Mouse (Mus musculus): ENCODE measurements around the gene 4930455H04Rik. TPM values are rescaled to one million over a fixed set of nuclear protein-coding genes. Genes with fewer than 3 reads are reported as not detected.

The 4930455H04Rik gene
- total RNA-seq (2015) = not detected in 2 replicates
- total RNA-seq (2017) = not detected in 2 replicates

- no peak for ATAC-seq (ENCODE audit: poor library complexity, severe bottlenecking)
Observed at GRCm38 (mm10) chr3:116967967-116968366, at the start of gene 4930455H04Rik. 4930455H04Rik (plus strand) TSS chr3:116968267.

DNA sequence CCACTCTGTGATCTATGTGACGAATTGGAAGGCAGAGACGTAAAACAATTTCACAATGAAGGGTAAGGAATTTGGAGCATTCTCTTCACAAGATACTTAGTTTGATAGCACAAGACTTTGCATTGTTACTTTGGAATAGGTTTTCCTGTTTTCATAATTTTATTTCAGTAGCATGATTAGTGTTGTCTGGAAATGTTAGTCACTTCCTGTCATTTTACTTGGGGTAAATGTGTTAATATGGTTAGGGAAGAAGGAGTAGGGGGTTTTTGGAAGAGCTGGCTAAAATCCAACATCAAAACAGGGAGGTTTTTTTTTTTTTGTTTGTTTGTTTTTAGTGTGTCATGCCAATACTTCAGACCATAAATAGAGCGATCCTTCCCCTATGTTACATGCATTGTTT, 46.5 kb upstream of the 4930455H04Rik start:
- ATAC-seq (ENCODE audit: poor library complexity, severe bottlenecking) = no peak

- ATAC-seq (ENCODE audit: poor library complexity, severe bottlenecking) = no peak
Observed at GRCm38 (mm10) chr3:116923042-116923441, 45.0 kb upstream of the 4930455H04Rik start.

- ATAC-seq (ENCODE audit: poor library complexity, severe bottlenecking) = no peak
Observed at GRCm38 (mm10) chr3:116928994-116929393, 39.1 kb upstream of the 4930455H04Rik start.

DNA sequence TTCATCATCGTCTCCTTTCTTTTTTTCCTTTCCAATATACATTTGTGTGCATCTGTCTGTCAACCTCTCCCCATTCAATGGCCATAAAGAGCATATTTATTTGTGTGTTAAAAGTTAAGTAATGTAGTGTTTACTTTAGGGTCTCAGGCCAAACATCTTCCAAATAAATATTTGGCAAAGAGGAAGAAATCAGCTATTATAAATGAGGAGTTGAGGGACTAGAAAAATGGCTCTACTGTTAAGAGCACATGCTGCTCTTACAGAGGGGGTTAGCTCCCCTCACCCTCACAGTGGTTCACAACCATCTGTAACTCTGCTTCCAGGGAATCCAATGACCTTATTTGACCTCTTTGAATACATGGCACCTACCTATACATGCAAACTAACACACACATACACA, 34.9 kb upstream of the 4930455H04Rik start:
- no peak for ATAC-seq (ENCODE audit: poor library complexity, severe bottlenecking)

DNA sequence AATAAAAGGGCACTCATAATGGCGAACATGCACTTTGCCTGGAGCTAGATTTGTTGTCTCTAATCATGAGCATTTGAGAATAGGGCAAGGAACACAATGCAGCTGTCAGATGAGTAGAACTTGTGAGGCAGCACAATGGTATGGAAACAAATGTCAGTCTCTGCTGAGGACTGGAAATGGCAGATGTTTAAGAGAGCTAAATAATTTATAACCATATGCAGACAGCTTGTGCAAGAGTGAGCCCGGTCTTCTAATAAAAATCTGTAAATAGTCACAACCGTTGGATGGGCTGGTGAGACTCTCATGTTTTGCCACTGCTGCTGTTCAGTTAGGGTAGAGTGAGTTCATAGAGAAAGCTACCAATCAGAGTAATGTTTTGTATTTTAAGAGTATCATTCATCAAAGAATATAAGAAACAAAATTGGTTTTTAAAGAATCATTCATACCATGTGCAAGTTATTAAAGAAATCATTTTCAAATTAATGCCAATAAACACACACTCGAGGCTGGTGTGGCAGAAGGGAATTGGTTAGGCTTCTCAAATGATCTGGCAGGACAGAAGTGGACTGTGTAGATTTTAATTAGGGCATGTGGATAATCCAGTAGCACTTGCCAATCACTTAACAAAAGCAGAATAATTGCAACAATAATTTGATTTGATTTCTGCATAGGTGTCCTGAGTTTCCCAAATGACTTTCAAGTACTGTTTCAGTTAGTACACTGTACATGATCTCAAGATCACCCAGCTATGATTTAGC, 31.0 kb upstream of the 4930455H04Rik start:
- ATAC-seq (ENCODE audit: poor library complexity, severe bottlenecking) = no peak

GRCm38 (mm10) chr3:116940804-116941558, 27.1 kb upstream of the 4930455H04Rik start:
- no peak for ATAC-seq (ENCODE audit: poor library complexity, severe bottlenecking)

GRCm38 (mm10) chr3:116941559-116942117, 26.4 kb upstream of the 4930455H04Rik start:
- no peak for ATAC-seq (ENCODE audit: poor library complexity, severe bottlenecking)

- ATAC-seq (ENCODE audit: poor library complexity, severe bottlenecking) = no peak
Observed at GRCm38 (mm10) chr3:116942751-116943150, 25.3 kb upstream of the 4930455H04Rik start.

GRCm38 (mm10) chr3:116943422-116943821, 24.6 kb upstream of the 4930455H04Rik start:
- no peak for ATAC-seq (ENCODE audit: poor library complexity, severe bottlenecking)

DNA sequence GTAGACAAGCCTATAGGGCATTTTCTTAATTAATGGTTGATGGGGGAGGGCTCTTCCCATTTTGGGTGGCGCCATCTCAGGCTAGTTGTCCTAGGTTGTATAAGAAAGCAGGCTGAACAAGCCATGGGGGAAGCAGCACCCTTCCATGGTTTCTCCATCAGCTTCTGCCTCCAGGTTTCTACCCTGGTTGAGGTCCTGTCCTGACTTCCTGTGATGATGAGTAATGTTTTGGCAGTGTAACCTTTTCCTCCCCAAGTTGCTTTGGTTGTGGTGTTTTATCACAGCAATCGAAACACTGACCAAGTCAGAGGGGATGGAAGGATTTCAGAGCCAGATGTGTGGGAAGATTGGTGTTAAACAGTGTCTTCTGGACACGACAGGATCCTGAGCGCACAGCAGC, 21.6 kb upstream of the 4930455H04Rik start:
- no peak for ATAC-seq (ENCODE audit: poor library complexity, severe bottlenecking)

GRCm38 (mm10) chr3:116950665-116951115, 17.4 kb upstream of the 4930455H04Rik start:
- no peak for ATAC-seq (ENCODE audit: poor library complexity, severe bottlenecking)

- ATAC-seq (ENCODE audit: poor library complexity, severe bottlenecking) = no peak
Observed at GRCm38 (mm10) chr3:116951489-116951888, 16.6 kb upstream of the 4930455H04Rik start.

- no peak for ATAC-seq (ENCODE audit: poor library complexity, severe bottlenecking)
Observed at GRCm38 (mm10) chr3:116952242-116952899, 15.7 kb upstream of the 4930455H04Rik start.

DNA sequence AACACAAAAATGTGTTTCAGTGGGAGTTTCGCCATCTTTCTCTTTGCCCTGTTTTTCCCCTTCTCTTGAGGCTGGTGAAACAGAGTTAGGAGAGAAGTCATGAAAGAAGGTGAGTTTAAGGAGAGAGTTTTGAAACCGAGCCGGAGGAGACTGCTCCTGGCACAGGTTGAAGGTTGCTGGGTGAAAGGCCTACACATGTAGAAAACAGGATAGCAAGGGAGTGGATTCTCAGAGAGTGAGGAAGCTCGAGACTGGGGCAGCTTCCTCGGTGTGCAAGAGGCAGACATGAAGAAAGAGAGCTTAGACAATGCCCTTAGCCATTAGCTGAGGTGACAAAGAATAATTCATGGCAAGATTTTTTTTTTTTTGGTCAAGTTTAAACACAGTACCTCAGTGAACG, 14.7 kb upstream of the 4930455H04Rik start:
- no peak for ATAC-seq (ENCODE audit: poor library complexity, severe bottlenecking)

GRCm38 (mm10) chr3:116955061-116955460, 13.0 kb upstream of the 4930455H04Rik start:
- no peak for ATAC-seq (ENCODE audit: poor library complexity, severe bottlenecking)

DNA sequence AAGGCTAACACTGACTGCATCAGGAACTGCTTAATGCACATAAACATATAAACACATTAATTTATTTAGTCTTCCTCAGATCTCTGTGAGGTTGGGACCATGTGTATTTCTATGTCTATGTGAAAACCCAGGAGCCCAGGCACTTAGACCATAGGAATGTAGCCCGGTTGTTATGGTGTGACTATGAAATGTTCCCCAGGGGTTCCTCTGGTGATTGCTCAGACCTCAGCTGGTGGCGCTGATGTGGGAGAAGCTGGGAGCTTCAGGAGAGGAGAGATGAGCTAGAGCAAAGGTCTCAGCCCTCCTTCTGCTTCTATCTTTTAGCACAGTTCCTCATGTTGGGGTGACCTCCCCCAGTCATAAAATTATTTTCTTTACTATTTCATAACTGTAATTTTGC, 7.7 kb upstream of the 4930455H04Rik start:
- no peak for ATAC-seq (ENCODE audit: poor library complexity, severe bottlenecking)

- no peak for ATAC-seq (ENCODE audit: poor library complexity, severe bottlenecking)
Observed at GRCm38 (mm10) chr3:116961354-116962142, 6.5 kb upstream of the 4930455H04Rik start.

GRCm38 (mm10) chr3:116963213-116963612, 4.9 kb upstream of the 4930455H04Rik start:
- no peak for ATAC-seq (ENCODE audit: poor library complexity, severe bottlenecking)

- ATAC-seq (ENCODE audit: poor library complexity, severe bottlenecking) = no peak
Observed at GRCm38 (mm10) chr3:116964426-116964825, 3.6 kb upstream of the 4930455H04Rik start.
